Mouse (Mus musculus) heart, adult 2 months (tissue): ENCODE results near the gene 2410015M20Rik.

Experiments used
- CTCF ChIP-seq: fragments of 200-600 bp; IDR thresholded peaks from 2 replicates; pipeline ENCODE4 v1.8.1; 2022; ENCODE audit warnings: antibody characterized with exemption, mild to moderate bottlenecking, moderate library complexity
- EP300 ChIP-seq: fragments of 200-500 bp; IDR thresholded peaks from 2 replicates; pipeline ENCODE4 v1.6.1; 2011; ENCODE audit warnings: low read depth, low read length, control low read depth; ENCODE audit not compliant: insufficient read depth

DNA sequence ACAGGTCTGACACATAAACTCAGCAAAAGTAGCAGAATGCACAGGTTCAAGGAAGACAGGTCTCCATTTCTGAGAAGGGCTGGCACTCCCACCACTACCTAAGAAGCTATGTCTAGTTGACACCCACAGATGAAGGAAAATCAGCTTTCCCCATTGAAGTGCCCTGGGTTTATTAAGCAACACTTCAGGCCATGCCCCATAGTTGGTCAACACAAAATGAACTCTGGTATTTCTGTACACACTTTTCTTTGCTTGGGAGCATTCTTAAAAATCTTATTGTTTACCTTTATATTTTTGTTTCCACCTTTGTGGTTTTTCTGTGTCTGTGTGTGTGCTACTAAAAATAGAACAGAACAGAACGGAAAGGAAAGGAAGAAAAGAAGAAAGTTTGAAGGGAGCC is 49.4 kb downstream of the 2410015M20Rik start:
- no peak for TF ChIP-seq CTCF
- no peak for TF ChIP-seq EP300
